Mouse (Mus musculus) CH12.LX (cell line): ENCODE data around the gene Dus3l.

ENCODE experiments used
- CTCF ChIP-seq, 2 experiments: IDR thresholded peaks in 1 of 2; conservative IDR thresholded peaks in 1 of 2; 2 replicates each; pipeline ENCODE4 v1.5.1; 2011 to 2012; ENCODE audit warnings: low read depth in 2 of 2, low read length in 2 of 2, improper control_type of control experiment in 1 of 2, inconsistent platforms in 1 of 2, mild to moderate bottlenecking in 1 of 2, moderate library complexity in 1 of 2
- ELF1 ChIP-seq: IDR thresholded peaks from 2 replicates; pipeline ENCODE4 v1.6.1; 2014; ENCODE audit warnings: low read depth, mild to moderate bottlenecking, inconsistent platforms, low read length, improper control_type of control experiment
- JUND ChIP-seq: conservative IDR thresholded peaks from 2 replicates; pipeline ENCODE4 v1.6.1; 2011; ENCODE audit warnings: low read depth, low read length, improper control_type of control experiment
- NELFE ChIP-seq: IDR thresholded peaks from 2 replicates; pipeline ENCODE4 v1.6.1; 2011; ENCODE audit warnings: low read depth, low read length, improper control_type of control experiment
- POLR2A ChIP-seq: IDR thresholded peaks from 2 replicates; pipeline ENCODE4 v1.6.1; 2011; ENCODE audit warnings: low read depth, mild to moderate bottlenecking, improper control_type of control experiment, low read length
- POLR2AphosphoS2 ChIP-seq: IDR thresholded peaks from 2 replicates; pipeline ENCODE4 v1.6.1; 2011; ENCODE audit warnings: low read depth, low read length, improper control_type of control experiment
- SMC3 ChIP-seq: IDR thresholded peaks from 2 replicates; pipeline ENCODE4 v1.6.1; 2011; ENCODE audit warnings: low read depth, low read length, improper control_type of control experiment
- TCF12 ChIP-seq: IDR thresholded peaks from 2 replicates; pipeline ENCODE4 v1.6.1; 2014; ENCODE audit warnings: low read depth, mild to moderate bottlenecking, inconsistent platforms, low read length, improper control_type of control experiment

GRCm38 (mm10) chr17:56729151-56729550, 35.4 kb upstream of the Dus3l start:
- no peak for TF ChIP-seq CTCF (conservative IDR thresholded peaks at IDR 0.05 in 1 of 2, IDR thresholded peaks at IDR 0.05 in 1 of 2; ENCODE audit: low read depth in 2 of 2, low read length in 2 of 2)
- TF ChIP-seq TCF12 = no peak
- no peak for TF ChIP-seq JUND
- TF ChIP-seq SMC3 = no peak
- TF ChIP-seq POLR2A = no peak
- TF ChIP-seq NELFE = no peak
- no peak for TF ChIP-seq POLR2AphosphoS2
- TF ChIP-seq ELF1 = no peak
